Mouse (Mus musculus) layer of hippocampus, postnatal 14 days (tissue): ENCODE data around the gene Clpb. TPM values are rescaled to one million over a fixed set of nuclear protein-coding genes. Genes with fewer than 3 reads are reported as not detected.
"Not testable (repeated sequence)": the region's sequence is repeated elsewhere in the genome, so short reads cannot be mapped to it uniquely, and the experiment has no call there.

Experiments
- DNase-seq, 2 experiments: peaks; one replicate each; pipeline ENCODE4 v3.0.0; 2021 to 2022; ENCODE audit warnings: low spot score in 2 of 2, mixed read lengths in 1 of 2
- long read RNA-seq, 2 experiments: library from polyadenylated mRNA; stranded (forward); transcript quantifications; one replicate each; pipeline ENCODE4 v2.0.0; 2021
- total RNA-seq, 2 experiments: library from RNA; stranded (reverse); gene quantifications; 2 replicates each; pipeline ENCODE4 v1.2.3; 2021

The Clpb gene
- total RNA-seq, result 10 to 100 TPM; 43.7 to 46.5 TPM
- long read RNA-seq, experiment 1, full-length matches to known transcripts, result 65 of 80 reads
- long read RNA-seq, experiment 1, partial matches to known transcripts, result 11 of 80 reads
- long read RNA-seq, experiment 1, other reads (novel, unspliced or antisense), result 4 of 80 reads
- long read RNA-seq, experiment 2, full-length matches to known transcripts, result 69 of 88 reads
- long read RNA-seq, experiment 2, partial matches to known transcripts, result 8 of 88 reads
- long read RNA-seq, experiment 2, other reads (novel, unspliced or antisense), result 11 of 88 reads

GRCm38 (mm10) chr7:101663514-101664159, at the start of gene Clpb:
Clpb (plus strand) TSS chr7:101663633.
- DNase-seq, result peak; percentile 91 to 98

- no peak for DNase-seq
Observed at GRCm38 (mm10) chr7:101615406-101615805, 48.0 kb upstream of the Clpb start.

- no peak for DNase-seq
Observed at GRCm38 (mm10) chr7:101616136-101616835, 47.1 kb upstream of the Clpb start.

GRCm38 (mm10) chr7:101617438-101618165, 45.8 kb upstream of the Clpb start:
- peak; percentile 50 to 72 for DNase-seq

GRCm38 (mm10) chr7:101618273-101618672, 45.2 kb upstream of the Clpb start:
- DNase-seq, result no peak

- peak; percentile 35 to 68 for DNase-seq
Observed at GRCm38 (mm10) chr7:101620373-101620772, 43.1 kb upstream of the Clpb start.

- DNase-seq, result not testable (repeated sequence)
Observed at GRCm38 (mm10) chr7:101621861-101622260, 41.6 kb upstream of the Clpb start.

GRCm38 (mm10) chr7:101624283-101624682, 39.1 kb upstream of the Clpb start:
- no peak for DNase-seq

- DNase-seq, result not testable (repeated sequence)
Observed at GRCm38 (mm10) chr7:101627166-101627565, 36.3 kb upstream of the Clpb start.

- no peak for DNase-seq
Observed at GRCm38 (mm10) chr7:101628481-101628880, 35.0 kb upstream of the Clpb start.

GRCm38 (mm10) chr7:101633629-101634177, 29.7 kb upstream of the Clpb start:
- DNase-seq, result no peak

GRCm38 (mm10) chr7:101634513-101634912, 28.9 kb upstream of the Clpb start:
- no peak for DNase-seq

- DNase-seq, result no peak
Observed at GRCm38 (mm10) chr7:101636056-101636455, 27.4 kb upstream of the Clpb start.

- DNase-seq, result no peak
Observed at GRCm38 (mm10) chr7:101643879-101644278, 19.6 kb upstream of the Clpb start.

- DNase-seq, result no peak
Observed at GRCm38 (mm10) chr7:101649729-101650128, 13.7 kb upstream of the Clpb start.

GRCm38 (mm10) chr7:101650565-101650964, 12.9 kb upstream of the Clpb start:
- no peak for DNase-seq

GRCm38 (mm10) chr7:101653681-101654209, 9.7 kb upstream of the Clpb start:
- DNase-seq, result peak in 1 of 2 experiments; percentile 63

GRCm38 (mm10) chr7:101654936-101655335, 8.5 kb upstream of the Clpb start:
- no peak for DNase-seq

- DNase-seq, result no peak
Observed at GRCm38 (mm10) chr7:101662006-101662405, 1.4 kb upstream of the Clpb start.

GRCm38 (mm10) chr7:101666581-101666980, 3.1 kb downstream of the Clpb start:
- DNase-seq, result peak; percentile 45 to 70
